Mouse (Mus musculus) forebrain, embryonic 10.5 days (tissue): ENCODE measurements around the gene Neu4. TPM values are rescaled to one million over a fixed set of nuclear protein-coding genes. Genes with fewer than 3 reads are reported as not detected.
"Not testable (repeated sequence)": the region's sequence is repeated elsewhere in the genome, so short reads cannot be mapped to it uniquely, and the experiment has no call there.

ENCODE experiments used
- DNase-seq: peaks from one replicate; pipeline ENCODE4 v3.0.0-alpha.2; 2017; ENCODE audit warnings: low spot score; ENCODE audit errors: extremely low spot score
- H3K27ac ChIP-seq: fragments of 300-500 bp; sonication (generic); 2 replicates; pipeline ENCODE4 v1.5.1; 2016; ENCODE audit warnings: mild to moderate bottlenecking
- H3K27me3 ChIP-seq: fragments of 300-500 bp; sonication (generic); 2 replicates; pipeline ENCODE4 v1.6.1; 2016; ENCODE audit warnings: mild to moderate bottlenecking; ENCODE audit not compliant: poor library complexity, severe bottlenecking
- H3K36me3 ChIP-seq: fragments of 300-500 bp; sonication (generic); replicated peaks from 2 replicates; pipeline ENCODE4 v1.6.1; 2016; ENCODE audit warnings: mild to moderate bottlenecking, moderate library complexity
- H3K4me1 ChIP-seq: fragments of 300-500 bp; sonication (generic); 2 replicates; pipeline ENCODE4 v1.6.1; 2016
- H3K4me3 ChIP-seq: fragments of 300-500 bp; sonication (generic); 2 replicates; pipeline ENCODE4 v1.5.1; 2016; ENCODE audit warnings: mild to moderate bottlenecking, moderate library complexity
- H3K9me3 ChIP-seq: fragments of 300-500 bp; sonication (generic); 2 replicates; pipeline ENCODE4 v1.6.1; 2016; ENCODE audit warnings: mild to moderate bottlenecking, moderate library complexity
- WGBS: fragments of 180-500 bp; shearing (Covaris S2); methylation state at CpG from one replicate; pipeline ENCODE4 v1.1.7; 2016; 5-methylcytosine and 5-hydroxymethylcytosine counted together
- polyA plus RNA-seq: library from polyadenylated mRNA; unstranded; fragments of >200 nt; fragmentation: Nextera tagmentation; extraction: Ambion mirVana; gene quantifications from 2 replicates; pipeline ENCODE4 v1.2.1, GENCODE M21; 2016

Neu4 gene
- polyA plus RNA-seq: not detected in 2 replicates

GRCm38 (mm10) chr1:94020151-94020550 lies at the start of gene Neu4:
TSS of gene Neu4 (plus strand) at chr1:94020451.
- DNase-seq: no peak
- H3K27ac ChIP-seq: no peak within 1 kb of the TSS
- no peaks in the 10 kb centered on the region for H3K36me3 ChIP-seq
- no peak within 1 kb of the TSS for H3K4me3 ChIP-seq
- H3K27me3 ChIP-seq: no peaks in the 10 kb centered on the region
- no peaks in the 10 kb centered on the region for H3K9me3 ChIP-seq
- H3K4me1 ChIP-seq: no peaks in the 10 kb centered on the region
- WGBS: 86% methylated on average over 6 of the region's 6 CpGs

GRCm38 (mm10) chr1:93970797-93971196 lies 49.5 kb upstream of the Neu4 start:
- not testable (repeated sequence) for H3K27me3 ChIP-seq, DNase-seq, H3K4me3 ChIP-seq, H3K9me3 ChIP-seq, H3K4me1 ChIP-seq, H3K36me3 ChIP-seq, H3K27ac ChIP-seq
- no CpG with 5 or more reads among the region's 4 CpGs for whole genome bisulfite sequencing

- H3K27ac ChIP-seq, DNase-seq, H3K9me3 ChIP-seq, H3K36me3 ChIP-seq, H3K27me3 ChIP-seq, H3K4me1 ChIP-seq, H3K4me3 ChIP-seq: not testable (repeated sequence)
- 98% methylated on average over 3 of the region's 4 CpGs for WGBS
Observed at GRCm38 (mm10) chr1:93975764-93976163, 44.5 kb upstream of the Neu4 start.

GRCm38 (mm10) chr1:93978287-93978686 lies 42.0 kb upstream of the Neu4 start:
- H3K36me3 ChIP-seq, H3K27me3 ChIP-seq, H3K9me3 ChIP-seq, DNase-seq, H3K27ac ChIP-seq, H3K4me1 ChIP-seq, H3K4me3 ChIP-seq: not testable (repeated sequence)
- WGBS: no CpG with 5 or more reads among the region's 7 CpGs

DNA sequence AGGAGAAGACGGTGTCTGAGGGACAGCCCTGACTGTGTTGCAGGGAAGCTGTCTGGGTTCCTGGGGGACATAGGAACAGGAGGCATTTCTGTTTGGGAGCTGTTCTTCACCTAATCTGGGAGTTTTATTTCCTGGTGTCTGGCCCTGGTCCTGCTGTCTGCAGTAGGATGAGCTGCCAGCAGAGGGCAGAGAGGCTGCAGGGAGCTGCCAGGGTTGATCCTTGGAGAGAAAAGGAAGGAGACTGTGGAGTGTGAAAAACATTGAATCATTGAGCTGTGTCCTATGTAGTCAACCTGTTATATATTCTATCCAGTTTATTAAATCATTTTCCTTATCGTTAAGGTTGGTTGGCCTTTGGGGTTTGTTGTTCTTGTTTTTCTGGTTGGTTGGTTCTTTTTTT lies 39.3 kb upstream of the Neu4 start:
- 40% methylated on average over 1 of the region's 2 CpGs for WGBS
- H3K27ac ChIP-seq, DNase-seq, H3K9me3 ChIP-seq, H3K4me3 ChIP-seq, H3K27me3 ChIP-seq, H3K36me3 ChIP-seq, H3K4me1 ChIP-seq: not testable (repeated sequence)

GRCm38 (mm10) chr1:93986167-93986566 lies 34.1 kb upstream of the Neu4 start:
- Histone ChIP-seq H3K4me1 (no peaks in the 10 kb centered on the region), H3K27me3 (no peaks in the 10 kb centered on the region), H3K36me3 (no peaks in the 10 kb centered on the region), H3K9me3 (no peaks in the 10 kb centered on the region), H3K4me3 (no peak overlapping the region), H3K27ac (no peak overlapping the region)
- DNase-seq: no peak
- WGBS: 84% methylated on average over 3 of the region's 3 CpGs

DNA sequence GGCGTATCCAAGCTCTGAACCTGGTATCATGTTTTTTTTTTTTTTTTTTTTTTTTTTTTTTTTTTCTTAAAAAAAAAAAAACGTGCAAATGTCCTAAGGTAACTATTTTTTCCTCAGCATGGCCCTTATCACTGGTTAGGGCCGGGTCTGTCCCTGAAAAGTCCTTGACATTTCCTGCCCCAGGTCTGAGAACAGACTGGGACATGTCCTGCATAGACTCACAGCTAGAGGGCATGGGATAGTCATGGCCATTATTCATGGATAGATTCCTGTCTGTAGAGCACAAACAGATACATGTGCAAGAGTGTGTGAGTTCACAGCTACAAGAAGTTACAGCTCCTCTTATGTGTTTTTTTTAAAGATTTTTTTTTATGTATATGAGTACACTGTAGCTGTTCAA lies 31.5 kb upstream of the Neu4 start:
- no peaks in the 10 kb centered on the region for H3K36me3 ChIP-seq
- no peak for DNase-seq
- no peaks in the 10 kb centered on the region for H3K27me3 ChIP-seq
- WGBS: 79% methylated on average over 3 of the region's 3 CpGs
- H3K4me1 ChIP-seq: no peaks in the 10 kb centered on the region
- H3K4me3 ChIP-seq: no peak overlapping the region
- H3K27ac ChIP-seq: no peak overlapping the region
- no peaks in the 10 kb centered on the region for H3K9me3 ChIP-seq

DNA sequence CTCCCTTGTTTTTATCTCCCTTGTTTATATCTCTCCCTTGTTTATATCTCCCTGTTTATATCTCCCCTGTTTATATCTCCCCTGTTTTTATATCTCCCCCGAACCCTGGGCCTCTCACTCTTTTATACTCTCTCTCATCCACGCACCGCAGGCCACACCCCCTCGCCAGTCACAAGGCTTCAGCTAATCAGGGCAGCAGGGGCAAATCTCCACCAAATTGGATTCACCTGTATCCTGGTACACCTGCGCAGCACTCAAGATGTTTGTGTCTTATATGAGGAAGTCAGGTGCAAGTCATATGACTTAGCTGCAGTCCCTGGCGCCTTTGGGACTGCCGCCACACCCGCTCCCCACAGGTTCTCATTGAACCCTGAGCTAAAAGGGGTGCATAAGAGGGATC lies 30.0 kb upstream of the Neu4 start, which contains the start of gene Gal3st2c:
Gal3st2c (plus strand) TSS at position 301 of the 400 bp plus-strand sequence.
- not testable (repeated sequence) for DNase-seq, H3K4me3 ChIP-seq, H3K36me3 ChIP-seq, H3K4me1 ChIP-seq, H3K9me3 ChIP-seq, H3K27ac ChIP-seq, H3K27me3 ChIP-seq
- 85% methylated on average over 7 of the region's 8 CpGs for WGBS

- not testable (repeated sequence) for H3K9me3 ChIP-seq, H3K27me3 ChIP-seq, H3K4me3 ChIP-seq, H3K4me1 ChIP-seq, H3K27ac ChIP-seq, DNase-seq, H3K36me3 ChIP-seq
- 78% methylated on average over 2 of the region's 2 CpGs for WGBS
Observed at GRCm38 (mm10) chr1:93991068-93991467, 29.2 kb upstream of the Neu4 start.

- not testable (repeated sequence) for DNase-seq, H3K4me3 ChIP-seq, H3K27me3 ChIP-seq, H3K9me3 ChIP-seq, H3K27ac ChIP-seq, H3K36me3 ChIP-seq, H3K4me1 ChIP-seq
- WGBS: 89% methylated on average over 3 of the region's 3 CpGs
Observed at GRCm38 (mm10) chr1:93991491-93991890, 28.8 kb upstream of the Neu4 start.

- Histone ChIP-seq H3K9me3 (no peaks in the 10 kb centered on the region), H3K27me3 (no peaks in the 10 kb centered on the region), H3K4me3 (no peak overlapping the region), H3K27ac (no peak overlapping the region), H3K36me3 (no peaks in the 10 kb centered on the region), H3K4me1 (no peaks in the 10 kb centered on the region)
- no peak for DNase-seq
- WGBS: 92% methylated on average over 2 of the region's 2 CpGs
Observed at GRCm38 (mm10) chr1:94001023-94001422, 19.2 kb upstream of the Neu4 start.

- H3K9me3 ChIP-seq, H3K4me3 ChIP-seq, H3K27me3 ChIP-seq, H3K4me1 ChIP-seq, H3K27ac ChIP-seq, DNase-seq, H3K36me3 ChIP-seq: not testable (repeated sequence)
- 85% methylated on average over 2 of the region's 2 CpGs for WGBS
Observed at GRCm38 (mm10) chr1:94005954-94006506, 14.2 kb upstream of the Neu4 start.

DNA sequence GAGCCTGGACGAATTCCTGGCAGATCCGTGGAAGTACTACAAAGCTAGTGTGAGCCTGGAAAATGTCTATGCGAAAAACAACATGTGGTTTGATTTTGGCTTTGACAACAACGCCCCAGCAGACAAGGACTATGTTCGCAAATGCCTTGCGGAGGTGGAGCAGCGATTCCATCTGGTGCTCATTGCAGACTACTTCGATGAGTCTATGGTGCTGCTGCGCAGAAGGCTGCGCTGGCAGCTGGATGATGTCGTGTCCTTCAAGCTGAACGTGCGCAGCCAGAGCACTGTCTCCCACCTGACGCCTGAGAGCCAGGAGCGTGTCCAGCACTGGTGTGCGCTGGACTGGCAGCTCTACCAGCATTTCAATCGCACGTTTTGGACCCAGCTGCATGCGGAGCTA lies 11.4 kb upstream of the Neu4 start:
- not testable (repeated sequence) for DNase-seq, H3K4me1 ChIP-seq, H3K36me3 ChIP-seq, H3K4me3 ChIP-seq, H3K9me3 ChIP-seq, H3K27me3 ChIP-seq, H3K27ac ChIP-seq
- whole genome bisulfite sequencing: 89% methylated on average over 16 of the region's 19 CpGs

GRCm38 (mm10) chr1:94011643-94012042 lies 8.6 kb upstream of the Neu4 start:
- 73% methylated on average over 3 of the region's 3 CpGs for WGBS
- H3K27ac ChIP-seq: no peak overlapping the region
- no peaks in the 10 kb centered on the region for H3K9me3 ChIP-seq
- H3K4me1 ChIP-seq: no peaks in the 10 kb centered on the region
- no peaks in the 10 kb centered on the region for H3K27me3 ChIP-seq
- no peak overlapping the region for H3K4me3 ChIP-seq
- no peak for DNase-seq
- H3K36me3 ChIP-seq: no peaks in the 10 kb centered on the region
